32 mouse cellular contexts compared by ENCODE assay signal in the genomic region with DNA sequence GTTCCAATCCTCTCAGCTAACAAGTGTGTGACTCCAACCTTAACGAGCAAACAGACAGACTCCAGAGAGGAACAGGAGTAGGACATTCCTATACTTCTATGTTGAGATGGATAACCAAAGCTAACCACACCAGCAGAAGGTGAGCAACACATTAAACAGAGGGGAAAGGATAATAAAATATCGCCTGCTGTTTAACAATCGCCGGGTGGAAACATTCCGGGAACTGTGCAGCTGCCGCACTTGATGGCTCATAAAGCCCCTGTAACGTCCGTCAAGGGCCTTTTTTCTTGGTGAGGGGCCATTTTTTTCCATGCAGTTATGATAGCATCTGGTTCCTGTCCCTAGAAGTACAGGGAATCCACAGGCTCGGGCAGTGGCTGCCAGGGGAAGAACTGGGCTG.
DNase-seq lines count a peak whose midpoint lies in the region; ATAC-seq and TF ChIP-seq lines count a peak whose summit lies in the region.
"Had no signal": no experiment of that assay in that cellular context is flagged by ENCODE, and none has a peak within 500 bp of the region (broad histone marks: within the 10 kb centered on the region; RNA-seq: fewer than 3 reads in every experiment).

No protein-coding gene starts in this region.

- H3K27me3 ChIP-seq in heart, embryonic 13.5 days (replicated peaks) = no peaks in the 10 kb centered on the region
- H3K27me3 ChIP-seq in limb, embryonic 14.5 days (ENCODE audit: control insufficient read depth, insufficient read depth, low read length) = no peaks in the 10 kb centered on the region
- H3K27me3 ChIP-seq in liver, embryonic 12.5 days (replicated peaks) = 0 out of 2 replicates have a peak, but pooled peaks cover 18% of the 10 kb centered on the region
- H3K27me3 ChIP-seq: embryonic facial prominence, embryonic 15.5 days; forebrain, embryonic 13.5 days; heart, embryonic 12.5 days; midbrain, embryonic 15.5 days; stomach, embryonic 15.5 days had no signal

- H3K4me3 ChIP-seq in heart, embryonic 13.5 days = no peak overlapping the region
- H3K4me3 ChIP-seq in ES-E14 (ENCODE audit: insufficient read depth in 1 of 2, low read depth in 1 of 2, low read length in 2 of 2, poor library complexity in 1 of 2, severe bottlenecking in 1 of 2) = no peak overlapping the region
- H3K4me3 ChIP-seq in limb, embryonic 14.5 days (replicated peaks; ENCODE audit: low read length) = no peak overlapping the region
- no peak overlapping the region for H3K4me3 ChIP-seq in liver, embryonic 12.5 days
- H3K4me3 ChIP-seq: embryonic facial prominence, embryonic 10.5 days; embryonic facial prominence, embryonic 15.5 days; forebrain, embryonic 13.5 days; heart, embryonic 12.5 days; hindbrain, embryonic 10.5 days; limb, embryonic 15.5 days; midbrain, embryonic 10.5 days; midbrain, embryonic 15.5 days; stomach, embryonic 15.5 days had no signal

- TF ChIP-seq POLR2A in limb, embryonic 14.5 days (IDR thresholded peaks at IDR 0.05; ENCODE audit: borderline replicate concordance, extremely low read depth, insufficient read depth, insufficient read length) = no peak

- H3K9ac ChIP-seq in heart, embryonic 13.5 days = peak overlapping the region; percentile 33; the same call in 1 of the 2 replicates
- H3K9ac ChIP-seq in ES-E14 (ENCODE audit: insufficient read depth, low read depth, low read length, poor library complexity, severe bottlenecking) = no peak overlapping the region
- H3K9ac ChIP-seq in limb, embryonic 14.5 days (ENCODE audit: low read depth, low read length, severe bottlenecking) = no peak overlapping the region
- no peak overlapping the region for H3K9ac ChIP-seq in liver, embryonic 12.5 days
- H3K9ac ChIP-seq: embryonic facial prominence, embryonic 15.5 days; forebrain, embryonic 13.5 days; heart, embryonic 12.5 days; limb, embryonic 15.5 days; liver, embryonic 14.5 days; midbrain, embryonic 15.5 days; stomach, embryonic 15.5 days had no signal

- in situ Hi-C loops in ES-E14 (cut with MboI; ENCODE audit: low sequenced_read_pairs in 2 of 2, unreplicated experiment in 2 of 2) = no loop called here

- WGBS in heart, embryonic 13.5 days = 50% methylated on average over 9 of the region's 9 CpGs
- WGBS in limb, embryonic 14.5 days = 7% methylated on average over 9 of the region's 9 CpGs
- 69% methylated on average over 9 of the region's 9 CpGs for WGBS in liver, embryonic 12.5 days (ENCODE audit: insufficient replicate concordance)

- H3K4me1 ChIP-seq in heart, embryonic 13.5 days = peaks cover 37% of the 10 kb centered on the region
- peaks cover 0 to 8% of the 10 kb centered on the region in 2 experiments; a peak in 2 of 4 replicates for H3K4me1 ChIP-seq in ES-E14 (ENCODE audit: control insufficient read depth in 2 of 2, insufficient read depth in 2 of 2, low read length in 2 of 2, poor library complexity in 1 of 2)
- H3K4me1 ChIP-seq in limb, embryonic 14.5 days (ENCODE audit: control insufficient read depth, insufficient read depth, low read length) = peaks cover 34% of the 10 kb centered on the region
- H3K4me1 ChIP-seq in liver, embryonic 12.5 days = no peaks in the 10 kb centered on the region
- H3K4me1 ChIP-seq: forebrain, embryonic 13.5 days; hindbrain, embryonic 10.5 days; midbrain, embryonic 10.5 days; midbrain, embryonic 15.5 days; stomach, embryonic 15.5 days had no signal

- no peak overlapping the region for H3K4me2 ChIP-seq in heart, embryonic 13.5 days
- no peak overlapping the region; the same call in 1 of the 2 replicates for H3K4me2 ChIP-seq in limb, embryonic 14.5 days (replicated peaks; ENCODE audit: low read depth, low read length, severe bottlenecking)
- no peak overlapping the region for H3K4me2 ChIP-seq in liver, embryonic 12.5 days
- H3K4me2 ChIP-seq: embryonic facial prominence, embryonic 15.5 days; forebrain, embryonic 13.5 days; heart, embryonic 12.5 days; limb, embryonic 15.5 days; midbrain, embryonic 15.5 days; stomach, embryonic 15.5 days had no signal

- no peaks in the 10 kb centered on the region for H3K9me3 ChIP-seq in heart, embryonic 13.5 days
- H3K9me3 ChIP-seq in ES-E14 (ENCODE audit: control insufficient read depth, insufficient read depth, low read depth, low read length) = no peaks in the 10 kb centered on the region
- H3K9me3 ChIP-seq in limb, embryonic 14.5 days (ENCODE audit: control insufficient read depth, low read length) = no peaks in the 10 kb centered on the region
- 0 out of 2 replicates have a peak, but pooled peaks cover 4% of the 10 kb centered on the region for H3K9me3 ChIP-seq in liver, embryonic 12.5 days (replicated peaks)
- H3K9me3 ChIP-seq: embryonic facial prominence, embryonic 10.5 days; embryonic facial prominence, embryonic 15.5 days; forebrain, embryonic 13.5 days; heart, embryonic 12.5 days; limb, embryonic 15.5 days; midbrain, embryonic 10.5 days; midbrain, embryonic 15.5 days; stomach, embryonic 15.5 days had no signal

- peaks cover 5% of the 10 kb centered on the region; the same call in 1 of the 2 replicates for H3K36me3 ChIP-seq in heart, embryonic 13.5 days
- no peaks in the 10 kb centered on the region for H3K36me3 ChIP-seq in ES-E14 (ENCODE audit: control insufficient read depth, insufficient read depth, low read length, poor library complexity, severe bottlenecking)
- no peaks in the 10 kb centered on the region for H3K36me3 ChIP-seq in limb, embryonic 14.5 days (ENCODE audit: control insufficient read depth, insufficient read depth, low read length)
- H3K36me3 ChIP-seq in liver, embryonic 12.5 days = no peaks in the 10 kb centered on the region
- H3K36me3 ChIP-seq: heart, embryonic 12.5 days; hindbrain, embryonic 10.5 days; limb, embryonic 15.5 days; midbrain, embryonic 10.5 days; midbrain, embryonic 15.5 days; stomach, embryonic 15.5 days had no signal

- ATAC-seq in heart, embryonic 13.5 days (ENCODE audit: extremely low read depth, insufficient number of reproducible peaks, low FRiP score, low TSS enrichment) = no peak
- ATAC-seq in limb, embryonic 14.5 days (ENCODE audit: low FRiP score, low read depth) = peak; percentile 75
- ATAC-seq in liver, embryonic 12.5 days = no peak
- ATAC-seq: forebrain, embryonic 13.5 days; hindbrain, embryonic 16.5 days; intestine, embryonic 16.5 days; midbrain, embryonic 15.5 days had no signal

- H3K27ac ChIP-seq in heart, embryonic 13.5 days (replicated peaks) = no peak overlapping the region
- 0 out of 2 replicates have a peak overlapping the region, but pooled peaks have one; percentile 2 for H3K27ac ChIP-seq in ES-E14 (ENCODE audit: insufficient read depth, low read depth, low read length, poor library complexity, severe bottlenecking)
- H3K27ac ChIP-seq in limb, embryonic 14.5 days (replicated peaks; ENCODE audit: low read depth, low read length) = no peak overlapping the region
- H3K27ac ChIP-seq in liver, embryonic 12.5 days = no peak overlapping the region
- H3K27ac ChIP-seq: embryonic facial prominence, embryonic 10.5 days; embryonic facial prominence, embryonic 15.5 days; forebrain, embryonic 13.5 days; hindbrain, embryonic 10.5 days; limb, embryonic 15.5 days; liver, embryonic 14.5 days; macrophage; midbrain, embryonic 10.5 days; midbrain, embryonic 15.5 days; stomach, embryonic 15.5 days had no signal

- no peak for DNase-seq in heart, adult 18-20 months
- DNase-seq in ES-E14 (ENCODE audit: low read depth, low spot score) = no peak
- DNase-seq in hindlimb bud, embryonic 11.5 days (ENCODE audit: extremely low spot score, low read depth, low spot score) = peak; percentile 78
- DNase-seq in limb, embryonic 14.5 days (ENCODE audit: low spot score) = peak; percentile 69
- no peak for DNase-seq in adrenal gland, postnatal 4 days (ENCODE audit: low spot score in 2 of 2)
- DNase-seq in right cerebral cortex, postnatal 4 days = no peak
- DNase-seq: adrenal gland, postnatal 25 days; cerebellum, adult 18-20 months; cerebellum, postnatal 10 days; gastrocnemius, postnatal 25 days; heart, adult 11 months; heart, postnatal 10 days; kidney, adult 9 months; lung, adult 2 months; lung, postnatal 10 days; right cerebral cortex, postnatal 14 days; thymus, postnatal 25 days had no signal

TF ChIP-seq in ES-E14, 5 proteins besides CTCF, POLR2A, EP300 and RAD21:
- TF ChIP-seq HCFC1 (IDR thresholded peaks at IDR 0.05; ENCODE audit: borderline replicate concordance, insufficient read depth, low read length) (no peak), CHD2 (IDR thresholded peaks at IDR 0.05; ENCODE audit: low read depth, low read length) (no peak), MAFK (IDR thresholded peaks at IDR 0.05; ENCODE audit: insufficient read depth, low read depth, low read length) (no peak)

Comparison
In these comparisons a context has a peak if more than half of its experiments do, and no peak if none do; other contexts are left out.
1. DNase-seq: peak in hindlimb bud, embryonic 11.5 days (single experiment) and limb, embryonic 14.5 days (single experiment); none in heart, adult 18-20 months (0 of 2), ES-E14 (single experiment), adrenal gland, postnatal 4 days (0 of 2) and right cerebral cortex, postnatal 4 days (single experiment).